Comparison of ENCODE assay signal across 8 mouse cellular contexts in the genomic region with DNA sequence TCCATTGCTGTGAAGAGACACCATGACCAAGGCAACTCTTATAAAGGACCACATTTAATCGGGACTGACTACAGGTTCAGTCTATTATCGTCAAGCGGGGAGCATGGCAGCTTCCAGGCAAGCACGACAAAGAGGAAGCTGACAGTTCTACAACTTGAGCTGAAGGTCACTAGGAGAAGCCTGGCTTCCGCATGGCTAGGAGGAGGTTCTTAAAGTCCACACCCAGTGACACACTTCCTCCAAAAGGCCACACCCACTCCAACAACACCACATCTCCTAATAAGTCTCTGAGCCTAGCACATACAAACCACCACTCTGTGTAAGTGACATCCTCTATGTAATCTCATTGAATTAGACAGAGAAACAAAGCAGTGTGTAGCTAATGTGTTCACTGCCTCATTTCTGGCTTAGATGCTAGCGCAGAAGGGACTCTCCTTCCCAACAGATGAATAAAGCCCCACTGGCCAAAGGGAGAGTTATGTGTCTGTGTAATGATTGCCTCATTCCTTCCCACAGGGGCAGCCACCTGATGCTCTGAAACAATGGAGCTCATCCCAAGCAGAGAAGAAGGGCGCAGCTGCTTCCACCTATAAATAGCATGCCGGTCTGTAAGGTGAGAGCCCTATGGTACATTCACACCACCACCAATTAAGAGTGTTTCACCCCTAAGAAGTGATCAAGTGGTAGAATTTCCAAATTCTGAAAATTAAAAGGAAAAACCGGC. TPM values are rescaled to one million over a fixed set of nuclear protein-coding genes. Genes with fewer than 3 reads are reported as not detected.
DNase-seq lines count a peak whose midpoint lies in the region; ATAC-seq lines count a peak whose summit lies in the region.

No protein-coding gene starts in this region.

- H3K9ac ChIP-seq in heart, embryonic 13.5 days = no peak overlapping the region
- H3K9ac ChIP-seq in midbrain, embryonic 16.5 days (ENCODE audit: low read depth, low read length) = no peak overlapping the region
- H3K9ac ChIP-seq in forebrain, embryonic 16.5 days (replicated peaks; ENCODE audit: low read depth, low read length) = no peak overlapping the region

- WGBS in heart, embryonic 13.5 days = 71% methylated on average over 9 of the region's 9 CpGs
- WGBS in midbrain, embryonic 16.5 days = 84% methylated on average over 9 of the region's 9 CpGs
- 89% methylated on average over 9 of the region's 9 CpGs for WGBS in forebrain, embryonic 16.5 days

- H3K36me3 ChIP-seq in heart, embryonic 13.5 days = no peaks in the 10 kb centered on the region
- H3K36me3 ChIP-seq in midbrain, embryonic 16.5 days (ENCODE audit: control insufficient read depth, insufficient read depth, low read length) = no peaks in the 10 kb centered on the region
- no peaks in the 10 kb centered on the region for H3K36me3 ChIP-seq in forebrain, embryonic 16.5 days (ENCODE audit: control insufficient read depth, insufficient read depth)

- no peaks in the 10 kb centered on the region for H3K9me3 ChIP-seq in heart, embryonic 13.5 days
- no peaks in the 10 kb centered on the region for H3K9me3 ChIP-seq in midbrain, embryonic 16.5 days (replicated peaks; ENCODE audit: control insufficient read depth, low read length, poor library complexity, severe bottlenecking)
- no peaks in the 10 kb centered on the region for H3K9me3 ChIP-seq in forebrain, embryonic 16.5 days (ENCODE audit: control insufficient read depth, low read length)

- peak; percentile 30 for DNase-seq in 3T3-L1 (ENCODE audit: low read depth, low spot score)
- no peak for DNase-seq in left cerebral cortex, adult 9 months (ENCODE audit: low spot score in 2 of 2)
- no peak for DNase-seq in left cerebral cortex, adult 8-10 months (ENCODE audit: low spot score in 2 of 2)

- ATAC-seq in CD4-positive, CD25-positive, alpha-beta regulatory T cell, adult 4 months = peak; percentile 88
- ATAC-seq in heart, embryonic 13.5 days (ENCODE audit: extremely low read depth, insufficient number of reproducible peaks, low FRiP score, low TSS enrichment) = no peak; the same call in 1 of the 2 replicates
- peak; percentile 85 for ATAC-seq in megakaryocyte, adult 5-6 weeks (ENCODE audit: poor library complexity, severe bottlenecking)
- ATAC-seq in midbrain, embryonic 16.5 days = no peak
- ATAC-seq in forebrain, embryonic 16.5 days = no peak

- no peaks in the 10 kb centered on the region for H3K27me3 ChIP-seq in heart, embryonic 13.5 days (replicated peaks)
- H3K27me3 ChIP-seq in midbrain, embryonic 16.5 days (ENCODE audit: control insufficient read depth, insufficient read depth, low read depth, low read length) = no peaks in the 10 kb centered on the region
- H3K27me3 ChIP-seq in forebrain, embryonic 16.5 days (replicated peaks; ENCODE audit: control insufficient read depth, insufficient read depth, low read length) = no peaks in the 10 kb centered on the region

- no peak overlapping the region for H3K4me3 ChIP-seq in heart, embryonic 13.5 days
- H3K4me3 ChIP-seq in midbrain, embryonic 16.5 days (ENCODE audit: low read depth, low read length) = no peak overlapping the region
- no peak overlapping the region for H3K4me3 ChIP-seq in forebrain, embryonic 16.5 days (replicated peaks; ENCODE audit: low read length)

- H3K27ac ChIP-seq in heart, embryonic 13.5 days (replicated peaks) = peak overlapping the region; percentile 73
- no peak overlapping the region for H3K27ac ChIP-seq in midbrain, embryonic 16.5 days (ENCODE audit: low read length)
- no peak overlapping the region for H3K27ac ChIP-seq in forebrain, embryonic 16.5 days (ENCODE audit: low read length)

- peaks cover 43% of the 10 kb centered on the region for H3K4me1 ChIP-seq in heart, embryonic 13.5 days
- 0 out of 2 replicates have a peak, but pooled peaks cover 5% of the 10 kb centered on the region for H3K4me1 ChIP-seq in midbrain, embryonic 16.5 days (ENCODE audit: control insufficient read depth, insufficient read depth, low read length)
- H3K4me1 ChIP-seq in forebrain, embryonic 16.5 days (replicated peaks; ENCODE audit: control insufficient read depth, insufficient read depth, low read length) = peaks cover 7% of the 10 kb centered on the region; the same call in 1 of the 2 replicates

- peak overlapping the region; percentile 26; the same call in 1 of the 2 replicates for H3K4me2 ChIP-seq in heart, embryonic 13.5 days
- H3K4me2 ChIP-seq in midbrain, embryonic 16.5 days (ENCODE audit: low read length) = no peak overlapping the region
- no peak overlapping the region for H3K4me2 ChIP-seq in forebrain, embryonic 16.5 days (ENCODE audit: low read length)

RNA-seq across cellular contexts. Expression of a gene that starts 48.5 kb away (rescaled TPM):
- polyA plus RNA-seq in CD4-positive, CD25-positive, alpha-beta regulatory T cell, adult 4 months (2017; shearing (Covaris generic)) = 1 to 10 TPM; 3.1 to 5.6 TPM
- 4.1 and 4.6 TPM in 2 replicates for polyA plus RNA-seq in heart, embryonic 13.5 days (2015; fragmentation: Nextera tagmentation; extraction: Ambion mirVana)
- 17.0 and 17.1 TPM in 2 replicates for total RNA-seq in megakaryocyte, adult 5-6 weeks (2015)
- 16.4 and 20.5 TPM in 2 replicates for total RNA-seq in megakaryocyte, adult 5-6 weeks (2017)
- polyA plus RNA-seq in midbrain, embryonic 16.5 days (2015; fragmentation: Nextera tagmentation; extraction: Ambion mirVana) = 15.5 and 15.6 TPM in 2 replicates
- polyA plus RNA-seq in forebrain, embryonic 16.5 days (2015; fragmentation: Nextera tagmentation; extraction: Ambion mirVana) = 10.8 and 13.4 TPM in 2 replicates
- total RNA-seq in left cerebral cortex, adult 8-10 months (2022) = 100 to 1,000 TPM; 110 to 130 (median 124) TPM

Comparison
In these comparisons a context has a peak if more than half of its experiments do, and no peak if none do; other contexts are left out.
1. ATAC-seq: peak in CD4-positive, CD25-positive, alpha-beta regulatory T cell, adult 4 months (single experiment) and megakaryocyte, adult 5-6 weeks (single experiment); none in heart, embryonic 13.5 days (single experiment), midbrain, embryonic 16.5 days (single experiment) and forebrain, embryonic 16.5 days (single experiment).